Mouse (Mus musculus) lung, adult 2 months (tissue): ENCODE results near the gene Tex45.

Experiments used
- CTCF ChIP-seq: fragments of 200-500 bp; IDR thresholded peaks from 2 replicates; pipeline ENCODE4 v1.5.1; 2011; ENCODE audit warnings: mild to moderate bottlenecking, low read length, control low read depth; ENCODE audit not compliant: insufficient read depth
- POLR2A ChIP-seq: fragments of 200-500 bp; IDR thresholded peaks from 2 replicates; pipeline ENCODE4 v1.6.1; 2011; ENCODE audit warnings: low read depth, mild to moderate bottlenecking, control low read depth, low read length, borderline replicate concordance; ENCODE audit errors: extremely low read depth

DNA sequence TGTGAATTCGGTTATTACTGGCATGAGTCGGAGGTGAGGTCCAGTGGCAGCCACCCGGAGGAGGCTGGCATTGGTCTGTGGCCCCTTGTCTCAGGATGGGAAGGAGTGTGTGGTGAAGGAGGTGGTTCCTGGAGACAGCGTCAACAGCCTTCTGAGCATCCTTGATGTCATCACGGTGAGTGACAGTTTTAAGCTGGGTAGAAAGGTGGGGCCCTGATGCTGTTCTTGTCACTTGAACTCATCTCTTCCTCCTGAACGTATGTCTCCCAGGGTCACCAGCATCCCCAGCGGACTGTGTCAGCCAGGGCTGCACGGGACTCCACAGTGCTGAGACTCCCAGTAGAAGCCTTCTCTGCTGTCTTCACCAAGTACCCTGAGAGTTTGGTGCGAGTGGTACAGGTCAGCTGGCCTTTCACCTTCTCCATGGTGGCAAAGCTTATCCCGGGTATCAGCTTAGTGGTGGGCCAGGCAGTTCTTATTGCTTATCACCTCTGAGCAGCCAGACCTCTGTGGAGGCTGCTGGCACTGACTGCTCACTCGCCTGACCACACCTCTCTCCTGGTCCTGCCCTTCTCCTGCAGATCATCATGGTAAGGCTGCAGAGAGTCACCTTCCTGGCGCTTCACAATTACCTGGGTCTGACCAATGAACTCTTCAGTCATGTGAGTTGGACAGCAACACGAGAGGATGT, 51.5 kb downstream of the Tex45 start:
- TF ChIP-seq POLR2A (no peak), CTCF (no peak)
